Mouse (Mus musculus): Measurements from ENCODE around the gene Nup160.

DNA sequence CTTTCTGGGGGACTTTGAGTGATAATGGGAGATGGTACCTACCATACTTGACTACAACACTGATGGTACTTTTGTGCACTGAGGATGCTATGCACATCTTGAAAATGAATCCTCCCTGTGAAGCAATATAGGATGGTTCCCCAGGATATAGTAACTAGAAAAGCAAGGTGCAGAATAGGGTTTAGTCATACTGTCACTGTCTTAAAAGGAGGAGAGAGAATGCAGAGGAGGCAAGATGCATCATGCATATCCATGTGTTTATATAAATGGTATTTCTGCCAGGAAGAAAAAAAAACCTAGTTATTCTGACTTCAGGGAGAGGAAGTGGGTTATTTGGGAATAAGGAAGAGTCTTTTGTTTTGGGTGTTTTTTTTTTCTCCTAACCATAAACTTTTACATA lies 42.3 kb upstream of the Nup160 start:
- TF ChIP-seq CTCF (IDR thresholded peaks at IDR 0.05; ENCODE audit: low read depth) (no peak), EP300 (IDR thresholded peaks at IDR 0.05; ENCODE audit: low read depth) (no peak)
